Mouse (Mus musculus) thymus, adult 2 months (tissue): ENCODE data around the gene Snapc2.

ENCODE experiments used
- CTCF ChIP-seq: fragments of 200-500 bp; IDR thresholded peaks from 2 replicates; pipeline ENCODE4 v1.5.1; 2012; ENCODE audit warnings: mild to moderate bottlenecking, control low read depth, low read length, moderate library complexity, borderline replicate concordance; ENCODE audit not compliant: control insufficient read depth, poor library complexity, insufficient read depth; ENCODE audit errors: extremely low read depth
- POLR2A ChIP-seq: fragments of 200-500 bp; IDR thresholded peaks from 2 replicates; pipeline ENCODE4 v1.6.1; 2012; ENCODE audit warnings: mild to moderate bottlenecking, low read length, control low read depth, moderate library complexity; ENCODE audit not compliant: control insufficient read depth, poor library complexity, insufficient read depth; ENCODE audit errors: extremely low read depth

DNA sequence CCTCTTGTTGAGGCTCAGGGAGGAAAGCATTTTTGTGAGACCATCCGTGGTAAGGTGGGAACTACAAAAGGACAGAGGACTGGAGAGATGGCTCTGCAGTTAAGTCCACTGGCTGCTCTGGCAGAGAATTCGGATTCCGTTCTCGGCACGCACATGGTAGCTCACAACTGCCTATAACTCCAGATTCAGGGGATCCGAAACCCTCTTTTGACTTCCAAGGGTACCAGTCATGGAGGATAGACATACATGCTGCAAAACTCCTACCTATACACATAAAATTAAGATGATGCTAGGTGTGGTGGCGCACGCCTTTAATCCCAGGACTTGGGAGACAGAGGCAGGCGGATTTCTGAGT is 23.2 kb downstream of the Snapc2 start:
- TF ChIP-seq CTCF: no peak
- no peak for TF ChIP-seq POLR2A
